Mouse (Mus musculus) limb, embryonic 15.5 days (tissue): ENCODE data around the gene Spink8. TPM values are rescaled to one million over a fixed set of nuclear protein-coding genes. Genes with fewer than 3 reads are reported as not detected.

ENCODE experiments used
- ATAC-seq: fragments of 200-750 bp; cut with Nextera tagmentation; 2 replicates; pipeline ENCODE4 v1.8.0; 2017; ENCODE audit warnings: low read depth, moderate TSS enrichment; ENCODE audit not compliant: insufficient number of reproducible peaks, low FRiP score, low TSS enrichment
- H3K27ac ChIP-seq: fragments of 300-500 bp; sonication (generic); 2 replicates; pipeline ENCODE4 v1.5.1; 2015; ENCODE audit warnings: moderate library complexity, mild to moderate bottlenecking, inconsistent platforms
- H3K27me3 ChIP-seq: fragments of 300-500 bp; sonication (generic); 2 replicates; pipeline ENCODE4 v1.6.1; 2015; ENCODE audit warnings: inconsistent platforms
- H3K36me3 ChIP-seq: fragments of 300-500 bp; sonication (generic); 2 replicates; pipeline ENCODE4 v1.6.1; 2015; ENCODE audit warnings: inconsistent platforms
- H3K4me1 ChIP-seq: fragments of 300-500 bp; sonication (generic); 2 replicates; pipeline ENCODE4 v1.6.1; 2015; ENCODE audit warnings: inconsistent platforms
- H3K4me2 ChIP-seq: fragments of 300-500 bp; sonication (generic); 2 replicates; pipeline ENCODE4 v1.6.1; 2015; ENCODE audit warnings: mild to moderate bottlenecking, inconsistent platforms
- H3K4me3 ChIP-seq: fragments of 300-500 bp; sonication (generic); 2 replicates; pipeline ENCODE4 v1.5.1; 2015; ENCODE audit warnings: mild to moderate bottlenecking, inconsistent platforms
- H3K9ac ChIP-seq: fragments of 300-500 bp; sonication (generic); 2 replicates; pipeline ENCODE4 v1.6.1; 2015; ENCODE audit warnings: inconsistent platforms
- H3K9me3 ChIP-seq: fragments of 300-500 bp; sonication (generic); 2 replicates; pipeline ENCODE4 v1.6.1; 2016; ENCODE audit warnings: inconsistent platforms
- WGBS: fragments of 180-500 bp; shearing (Covaris S2); methylation state at CpG from one replicate; pipeline ENCODE4 v1.1.7; 2015; 5-methylcytosine and 5-hydroxymethylcytosine counted together
- polyA plus RNA-seq: library from polyadenylated mRNA; unstranded; fragments of >200 nt; fragmentation: Nextera tagmentation; extraction: Ambion mirVana; gene quantifications from 2 replicates; pipeline ENCODE4 v1.2.1, GENCODE M21; 2015

Gene Spink8
- polyA plus RNA-seq, 1 experiment from 2014 or later, result 1.6 TPM

DNA sequence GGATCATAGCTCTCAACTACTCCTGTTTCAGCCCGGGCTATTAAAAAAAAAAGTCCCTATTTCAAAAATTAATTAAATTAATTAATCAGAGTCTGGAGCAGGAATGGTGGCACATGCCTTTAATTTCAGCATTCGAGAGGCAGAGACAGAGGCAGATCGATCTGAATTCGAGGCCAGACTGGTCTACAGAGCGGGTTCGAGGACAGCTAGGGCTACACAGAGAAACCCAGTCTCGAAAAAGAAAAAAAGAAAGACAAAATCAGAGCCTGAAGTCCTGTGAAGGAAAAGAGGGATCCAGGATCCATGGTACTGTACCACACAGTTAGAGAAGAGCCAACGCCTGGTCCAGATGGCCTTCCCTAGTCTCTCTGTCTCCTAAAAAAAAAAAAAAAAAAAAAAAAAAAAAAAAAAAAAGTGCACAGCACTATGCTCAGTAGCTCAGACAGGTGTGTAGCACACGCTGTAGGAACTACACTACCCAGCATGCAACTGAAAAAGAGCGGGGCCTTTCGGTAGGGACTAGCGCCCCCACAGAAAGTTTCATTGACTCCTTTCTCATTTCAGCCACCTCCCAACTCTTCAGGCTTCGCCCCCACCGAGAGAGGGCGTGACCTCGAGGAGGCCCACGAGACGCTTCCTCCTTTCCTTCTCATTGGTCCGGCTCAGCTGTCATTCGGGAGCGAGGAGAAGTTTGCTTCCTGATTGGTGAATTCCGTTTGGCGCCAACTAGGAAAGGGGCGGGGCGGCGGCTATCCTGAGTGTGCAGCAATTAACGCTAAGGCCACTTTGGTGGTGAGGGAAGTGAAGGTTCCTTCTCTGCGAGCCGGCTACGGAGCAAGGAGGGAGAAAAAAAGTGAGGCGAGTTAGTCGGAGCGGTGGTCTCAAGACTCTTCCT lies 63.0 kb downstream of the Spink8 start, which contains the start of gene Cdc25a:
Gene Cdc25a (plus strand): TSS at position 783 of the 895 bp plus-strand sequence.
- Histone ChIP-seq H3K27me3 (no peaks in the 10 kb centered on the region), H3K27ac (peak within 1 kb of the TSS; percentile 94), H3K4me3 (peak within 1 kb of the TSS; percentile 93), H3K9me3 (no peaks in the 10 kb centered on the region), H3K36me3 (peaks cover 16% of the 10 kb centered on the region), H3K4me1 (peaks cover 12% of the 10 kb centered on the region), H3K4me2 (peak within 1 kb of the TSS; percentile 70), H3K9ac (peak within 1 kb of the TSS; percentile 87)
- peak; percentile 94 for ATAC-seq
- WGBS, result 8% methylated on average over 33 of the region's 33 CpGs

DNA sequence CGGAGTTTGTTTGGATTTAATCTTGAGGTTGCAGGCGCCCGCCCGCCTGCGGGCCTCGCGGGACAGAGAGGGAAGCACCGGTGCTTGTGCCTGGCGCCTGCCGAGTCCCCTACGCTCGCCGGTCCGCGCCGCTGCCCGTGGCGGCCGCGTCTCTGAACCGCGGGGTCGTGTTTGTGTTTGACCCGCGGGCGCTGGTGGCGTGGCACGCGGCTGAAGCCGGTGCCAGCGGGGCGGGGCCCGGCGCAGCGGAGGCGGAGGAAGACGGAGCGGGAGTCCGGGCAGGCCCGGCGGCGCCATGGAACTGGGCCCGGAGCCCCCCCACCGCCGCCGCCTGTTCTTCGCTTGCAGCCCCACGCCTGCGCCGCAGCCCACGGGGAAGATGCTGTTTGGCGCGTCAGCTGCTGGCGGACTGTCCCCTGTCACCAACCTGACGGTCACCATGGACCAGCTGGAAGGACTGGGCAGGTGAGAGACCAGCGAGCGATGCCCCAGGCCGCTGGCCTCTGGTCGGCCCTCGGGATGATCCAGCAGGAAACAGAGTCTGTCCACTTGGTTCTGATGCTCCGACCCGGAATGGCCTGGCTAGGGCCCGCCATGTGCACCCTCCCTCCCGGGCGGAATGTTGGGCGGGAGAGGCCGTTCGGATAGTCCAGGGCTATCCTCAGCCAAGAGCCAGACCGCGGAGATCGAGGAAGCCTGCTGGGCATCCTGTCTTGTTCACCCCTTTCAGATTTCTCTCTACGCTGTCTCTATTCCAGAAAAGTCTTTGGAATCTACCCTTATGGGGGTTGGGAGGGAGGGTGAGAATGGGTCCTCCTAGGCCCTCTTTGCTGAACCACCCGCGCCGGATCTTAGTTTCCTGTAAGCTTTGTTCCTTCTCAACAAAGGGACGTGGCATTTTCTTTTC lies 63.9 kb downstream of the Spink8 start:
- ATAC-seq, result peak; percentile 68
- H3K36me3 ChIP-seq, result peaks cover 25% of the 10 kb centered on the region
- H3K27ac ChIP-seq, result peak overlapping the region; percentile 94
- no peaks in the 10 kb centered on the region for H3K9me3 ChIP-seq
- peak overlapping the region; percentile 93 for H3K4me3 ChIP-seq
- under 1% methylated on average over 56 of the region's 76 CpGs for WGBS
- H3K27me3 ChIP-seq, result no peaks in the 10 kb centered on the region
- H3K9ac ChIP-seq, result peak overlapping the region; percentile 87
- H3K4me2 ChIP-seq, result peak overlapping the region; percentile 70
- H3K4me1 ChIP-seq, result peaks cover 12% of the 10 kb centered on the region

Other genes with a start within 250 kb of the Spink8 start
- not detected in 2 replicates for gene Fbxw15, start 244.0 kb upstream of the Spink8 start, polyA plus RNA-seq
- not detected in 2 replicates for gene Fbxw24, start 186.2 kb upstream of the Spink8 start, polyA plus RNA-seq
- not detected in 2 replicates for gene Fbxw25, start 147.6 kb upstream of the Spink8 start, polyA plus RNA-seq
- gene Fbxw18, start 109.6 kb upstream of the Spink8 start, polyA plus RNA-seq, result not detected in 2 replicates
- gene Fbxw26, start 66.2 kb upstream of the Spink8 start, polyA plus RNA-seq, result not detected in 2 replicates
- gene Fbxw27, start 21.6 kb upstream of the Spink8 start, polyA plus RNA-seq, result not detected in 2 replicates
- gene Nme6, start 20.5 kb downstream of the Spink8 start, polyA plus RNA-seq, result 55.9 and 58.3 TPM in 2 replicates
- gene Camp, start 37.3 kb downstream of the Spink8 start, polyA plus RNA-seq, result 2.8 and 3.3 TPM in 2 replicates
- gene Cdc25a, start 63.3 kb downstream of the Spink8 start, polyA plus RNA-seq, result 25.4 and 27.1 TPM in 2 replicates
- gene Map4, start 119.2 kb downstream of the Spink8 start, polyA plus RNA-seq, result 67.1 and 80.0 TPM in 2 replicates